Mouse (Mus musculus) pancreas, adult 10 weeks (tissue): ENCODE measurements around the gene Cst13. TPM values are rescaled to one million over a fixed set of nuclear protein-coding genes. Genes with fewer than 3 reads are reported as not detected.

ENCODE experiments used
- polyA plus RNA-seq: library from polyadenylated mRNA; stranded (reverse); fragments of 350-450 nt; fragmentation: Illumina TruSeq; extraction: RNeasy Lipid Tissue Mini Kit (QIAGEN cat#74804); gene quantifications from one replicate; pipeline ENCODE4 v1.2.3, GENCODE M21; 2015; ENCODE audit warnings: low read depth, low replicate concordance; ENCODE audit not compliant: insufficient read depth

Gene Cst13
- not detected for polyA plus RNA-seq

GRCm38 (mm10) chr2:148819909-148820308 is at the start of gene Cst13:
Cst13 (plus strand) TSS chr2:148820081.

GRCm38 (mm10) chr2:148771397-148771796 is 48.5 kb upstream of the Cst13 start, which contains the start of gene Cst11:
Cst11 (minus strand) TSS chr2:148771497.

GRCm38 (mm10) chr2:148781709-148782108 is 38.2 kb upstream of the Cst13 start, which contains the start of gene 8030411F24Rik:
8030411F24Rik (plus strand) TSS chr2:148782009.

DNA sequence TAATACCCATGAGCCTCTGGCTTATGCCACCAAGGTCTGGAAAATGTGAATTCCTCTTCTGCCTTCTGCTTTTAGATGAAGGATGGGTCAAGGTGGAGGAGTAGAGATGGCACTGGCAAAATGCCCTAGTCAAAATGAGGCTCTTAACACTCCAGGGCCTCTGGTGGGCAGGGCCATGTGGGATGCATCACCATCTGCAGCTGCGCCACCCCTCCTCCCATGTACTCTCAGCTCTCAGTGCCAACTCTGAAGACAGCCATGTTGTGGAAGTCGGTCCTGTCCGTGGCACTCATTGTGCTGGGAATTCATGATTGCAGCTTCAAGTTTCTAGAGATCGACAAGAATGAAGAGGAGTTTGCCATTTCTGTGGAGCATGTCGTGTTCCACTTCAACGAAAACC is 30.7 kb upstream of the Cst13 start, which contains the start of gene Cst12:
Gene Cst12 (plus strand): TSS at position 220 of the 400 bp plus-strand sequence.

GRCm38 (mm10) chr2:148798485-148798884 is 21.4 kb upstream of the Cst13 start, which contains the start of gene Cst8:
Cst8 (plus strand) TSS chr2:148798785.

GRCm38 (mm10) chr2:148834912-148835311 is 15.0 kb downstream of the Cst13 start, which contains the start of gene Cst9:
Cst9 (plus strand) TSS chr2:148835147.

DNA sequence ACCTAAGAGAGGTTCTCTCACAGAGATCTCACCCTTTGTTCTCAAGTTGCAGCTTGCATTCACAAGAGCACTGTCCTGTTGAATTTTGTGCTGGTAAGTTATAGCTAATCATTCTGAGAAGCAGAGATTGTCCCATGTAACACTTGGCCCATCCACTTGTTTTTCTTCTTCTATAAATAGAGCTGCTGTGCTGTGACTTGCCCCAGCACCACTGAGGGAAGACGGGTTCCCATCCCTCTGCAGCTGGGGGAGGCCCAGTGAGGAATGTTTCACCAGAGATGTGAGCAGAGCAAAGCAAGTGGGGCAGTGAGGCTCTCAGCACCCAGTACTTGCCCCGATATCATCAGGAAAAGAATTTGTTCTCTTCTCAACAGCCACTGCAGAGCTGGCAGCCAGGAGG is 45.1 kb downstream of the Cst13 start, which contains the start of gene 9230104L09Rik:
Gene 9230104L09Rik (minus strand): TSS at position 73 of the 400 bp plus-strand sequence.

GRCm38 (mm10) chr2:148875335-148875811 is 55.5 kb downstream of the Cst13 start, which contains the start of gene Cst3:
Cst3 (minus strand) TSS chr2:148875692.

Other genes with a start within 250 kb of the Cst13 start
- 2.8 TPM for gene Nxt1, start 147.5 kb upstream of the Cst13 start, polyA plus RNA-seq
- gene Gzf1, start 139.1 kb upstream of the Cst13 start, polyA plus RNA-seq, result 3.0 TPM
- gene Napb, start 87.6 kb upstream of the Cst13 start, polyA plus RNA-seq, result 2.3 TPM
- not detected for gene Cstl1, start 69.7 kb upstream of the Cst13 start, polyA plus RNA-seq
- not detected for gene Cst11, start 48.6 kb upstream of the Cst13 start, polyA plus RNA-seq
- gene 8030411F24Rik, start 38.1 kb upstream of the Cst13 start, polyA plus RNA-seq, result not detected
- not detected for gene Cst12, start 30.7 kb upstream of the Cst13 start, polyA plus RNA-seq
- not detected for gene Cst8, start 21.3 kb upstream of the Cst13 start, polyA plus RNA-seq
- not detected for gene Cst9, start 15.1 kb downstream of the Cst13 start, polyA plus RNA-seq
- gene 9230104L09Rik, start 45.0 kb downstream of the Cst13 start, polyA plus RNA-seq, result not detected
- gene Cst3, start 55.6 kb downstream of the Cst13 start, polyA plus RNA-seq, result 359 TPM
- gene Gm1330, start 183.2 kb downstream of the Cst13 start, polyA plus RNA-seq, result not detected
- gene Gm10750, start 197.2 kb downstream of the Cst13 start, polyA plus RNA-seq, result not detected